Comparison of ENCODE assay signal across 17 mouse cellular contexts in genomic region chr13:23024812-23025211, GRCm38 (mm10). TPM values are rescaled to one million over a fixed set of nuclear protein-coding genes. Genes with fewer than 3 reads are reported as not detected.
DNase-seq lines count a peak whose midpoint lies in the region.
"Had no signal": no experiment of that assay in that cellular context is flagged by ENCODE, and none has a peak within 500 bp of the region (broad histone marks: within the 10 kb centered on the region; RNA-seq: fewer than 3 reads in every experiment).

No protein-coding gene starts in this region.

- DNase-seq in ES-CJ7 (ENCODE audit: low read depth, low spot score) (peak; percentile 92), R1 (ENCODE audit: low read depth, low spot score) (peak; percentile 91)
- no peak for DNase-seq in adrenal gland, postnatal 4 days (ENCODE audit: low spot score in 2 of 2)
- no peak for DNase-seq in right cerebral cortex, postnatal 36 days (ENCODE audit: low spot score in 2 of 2)
- DNase-seq in thymus, postnatal 36 days: no peak
- DNase-seq: adrenal gland, adult 8-10 months; adrenal gland, postnatal 14 days; adrenal gland, postnatal 36 days; cerebellum, adult 11 months; cerebellum, adult 18-20 months; cerebellum, adult 8-10 months; cerebellum, adult 9-11 months; cerebellum, postnatal 14 days; cerebellum, postnatal 36 days; embryo, embryonic 11 days had no signal

RNA-seq across cellular contexts. Expression of gene Vmn1r214, which starts 5.4 kb away (rescaled TPM):
- not detected for total RNA-seq in adrenal gland, postnatal 4 days (2021)
- total RNA-seq: adrenal gland, adult 18-20 months; adrenal gland, adult 8-10 months; adrenal gland, postnatal 14 days; adrenal gland, postnatal 36 days; common myeloid progenitor, adult 5-6 weeks had no signal

RNA-seq across cellular contexts. Expression of gene Vmn1r213, which starts 17.4 kb away (rescaled TPM):
- not detected for total RNA-seq in adrenal gland, postnatal 4 days (2021)
- total RNA-seq: adrenal gland, adult 18-20 months; adrenal gland, adult 8-10 months; adrenal gland, postnatal 14 days; adrenal gland, postnatal 36 days; common myeloid progenitor, adult 5-6 weeks had no signal

RNA-seq across cellular contexts. Expression of gene Vmn1r215, which starts 43.0 kb away (rescaled TPM):
- not detected for total RNA-seq in adrenal gland, postnatal 4 days (2021)
- total RNA-seq: adrenal gland, adult 18-20 months; adrenal gland, adult 8-10 months; adrenal gland, postnatal 14 days; adrenal gland, postnatal 36 days; common myeloid progenitor, adult 5-6 weeks had no signal

Comparison
In these comparisons a context has a peak if more than half of its experiments do, and no peak if none do; other contexts are left out.
1. DNase-seq: peak in ES-CJ7 (single experiment) and R1 (single experiment); none in adrenal gland, postnatal 4 days (0 of 2), right cerebral cortex, postnatal 36 days (0 of 2) and thymus, postnatal 36 days (0 of 2).